Mouse (Mus musculus) kidney, adult 2 months (tissue): ENCODE data around the gene Sesn3. TPM values are rescaled to one million over a fixed set of nuclear protein-coding genes. Genes with fewer than 3 reads are reported as not detected.

Experiments used
- DNase-seq: peaks from one replicate; pipeline ENCODE4 v3.0.0; 2021
- H3K27ac ChIP-seq: fragments of 200-500 bp; 2 replicates; pipeline ENCODE4 v1.5.1; 2012; ENCODE audit warnings: low read depth, low read length, control low read depth, inconsistent platforms; ENCODE audit not compliant: insufficient read depth
- H3K27me3 ChIP-seq: fragments of 200-500 bp; replicated peaks from 2 replicates; pipeline ENCODE4 v1.6.1; 2012; ENCODE audit warnings: mild to moderate bottlenecking, moderate library complexity, low read length, inconsistent platforms; ENCODE audit not compliant: control insufficient read depth, insufficient read depth
- H3K36me3 ChIP-seq: fragments of 200-500 bp; 2 replicates; pipeline ENCODE4 v1.6.1; 2012; ENCODE audit warnings: mild to moderate bottlenecking, moderate library complexity, low read length, inconsistent platforms; ENCODE audit not compliant: control insufficient read depth, insufficient read depth
- H3K4me1 ChIP-seq: fragments of 200-500 bp; 2 replicates; pipeline ENCODE4 v1.6.1; 2011; ENCODE audit warnings: low read length; ENCODE audit not compliant: control insufficient read depth, insufficient read depth
- H3K4me3 ChIP-seq: fragments of 200-500 bp; 2 replicates; pipeline ENCODE4 v1.5.1; 2011; ENCODE audit warnings: mild to moderate bottlenecking, low read depth, low read length, control low read depth; ENCODE audit not compliant: insufficient read depth
- CTCF ChIP-seq: fragments of 200-500 bp; conservative IDR thresholded peaks from 2 replicates; pipeline ENCODE4 v1.5.1; 2011; ENCODE audit warnings: low read depth, mild to moderate bottlenecking, control low read depth, low read length, moderate library complexity, mixed read lengths; ENCODE audit not compliant: insufficient read depth, insufficient read length
- POLR2A ChIP-seq: fragments of 200-500 bp; IDR thresholded peaks from one replicate; pipeline ENCODE4 v1.6.1; 2011; ENCODE audit warnings: low read depth, low read length, control low read depth
- WGBS: fragments of 180-500 bp; shearing (Covaris S2); methylation state at CpG from one replicate; pipeline ENCODE4 v1.1.7; 2018; 5-methylcytosine and 5-hydroxymethylcytosine counted together
- polyA plus RNA-seq: library from polyadenylated mRNA; depleted of rRNA; stranded (reverse); fragments of >200 nt; gene quantifications from 2 replicates; pipeline ENCODE4 v1.2.3, GENCODE M21; 2012

Sesn3 gene
- polyA plus RNA-seq, 1 experiment, result 13.0 TPM

- Histone ChIP-seq H3K27ac (no peak overlapping the region), H3K27me3 (no peaks in the 10 kb centered on the region)
- TF ChIP-seq POLR2A (no peak), CTCF (no peak)
These were observed 94.4 kb downstream of the Sesn3 start for GRCm38 (mm10) chr9:14369271-14369670.

GRCm38 (mm10) chr9:14372440-14372839, 97.6 kb downstream of the Sesn3 start:
- no peaks in the 10 kb centered on the region; the same call in 1 of the 2 replicates for H3K4me1 ChIP-seq
- no peak for DNase-seq
- H3K27me3 ChIP-seq, result no peaks in the 10 kb centered on the region
- no peak overlapping the region for H3K27ac ChIP-seq
- no peak overlapping the region for H3K4me3 ChIP-seq
- H3K36me3 ChIP-seq, result no peaks in the 10 kb centered on the region
- no peak for TF ChIP-seq POLR2A
- TF ChIP-seq CTCF, result no peak

More at GRCm38 (mm10) chr9:14369271-14369670, 94.4 kb downstream of the Sesn3 start:
- H3K4me3 ChIP-seq, result no peak overlapping the region
- no peaks in the 10 kb centered on the region for H3K36me3 ChIP-seq
- no peaks in the 10 kb centered on the region for H3K4me1 ChIP-seq
- DNase-seq, result no peak

- WGBS, result 95% methylated on average over 4 of the region's 4 CpGs
- DNase-seq, result no peak
- Histone ChIP-seq H3K27me3 (no peaks in the 10 kb centered on the region), H3K27ac (no peak overlapping the region), H3K4me3 (no peak overlapping the region), H3K4me1 (peaks cover 6% of the 10 kb centered on the region; the same call in 1 of the 2 replicates), H3K36me3 (no peaks in the 10 kb centered on the region)
- no peak for TF ChIP-seq POLR2A
- TF ChIP-seq CTCF, result no peak
These were observed 101.3 kb downstream of the Sesn3 start for GRCm38 (mm10) chr9:14376149-14376548.

- TF ChIP-seq CTCF (no peak), POLR2A (no peak)
- no peak overlapping the region for H3K4me3 ChIP-seq
- peaks cover 6% of the 10 kb centered on the region; the same call in 1 of the 2 replicates for H3K4me1 ChIP-seq
- no peak overlapping the region for H3K27ac ChIP-seq
- no peaks in the 10 kb centered on the region for H3K27me3 ChIP-seq
- DNase-seq, result peak; percentile 69
- no peaks in the 10 kb centered on the region for H3K36me3 ChIP-seq
- WGBS, result 63% methylated on average over 2 of the region's 2 CpGs
These were observed 103.3 kb downstream of the Sesn3 start for GRCm38 (mm10) chr9:14378151-14378550.

- peaks cover 6% of the 10 kb centered on the region; the same call in 1 of the 2 replicates for H3K4me1 ChIP-seq
- peak overlapping the region; percentile 71 for H3K27ac ChIP-seq
- no peaks in the 10 kb centered on the region for H3K36me3 ChIP-seq
- TF ChIP-seq POLR2A, result no peak
- TF ChIP-seq CTCF, result no peak
- peak; percentile 11 for DNase-seq
- 31% methylated on average over 8 of the region's 8 CpGs for WGBS
- no peaks in the 10 kb centered on the region for H3K27me3 ChIP-seq
- H3K4me3 ChIP-seq, result peak overlapping the region; percentile 85
These were observed 105.0 kb downstream of the Sesn3 start for GRCm38 (mm10) chr9:14379769-14380385.

GRCm38 (mm10) chr9:14380386-14381285, 105.8 kb downstream of the Sesn3 start:
- no peak for TF ChIP-seq CTCF
- TF ChIP-seq POLR2A, result no peak
- WGBS, result under 1% methylated on average over 76 of the region's 76 CpGs
- peak; percentile 90 for DNase-seq
- peak overlapping the region; percentile 71 for H3K27ac ChIP-seq
- peaks cover 6% of the 10 kb centered on the region; the same call in 1 of the 2 replicates for H3K4me1 ChIP-seq
- no peaks in the 10 kb centered on the region for H3K27me3 ChIP-seq
- peak overlapping the region; percentile 85 for H3K4me3 ChIP-seq
- no peaks in the 10 kb centered on the region for H3K36me3 ChIP-seq

- 5% methylated on average over 8 of the region's 8 CpGs for WGBS
- Histone ChIP-seq H3K4me3 (peak within 1 kb of the TSS; percentile 85), H3K27me3 (no peaks in the 10 kb centered on the region), H3K4me1 (peaks cover 6% of the 10 kb centered on the region; the same call in 1 of the 2 replicates), H3K36me3 (no peaks in the 10 kb centered on the region), H3K27ac (peak within 1 kb of the TSS; percentile 71)
- DNase-seq, result peak; percentile 70
- TF ChIP-seq POLR2A (no peak), CTCF (no peak)
These were observed 106.6 kb downstream of the Sesn3 start, which contains the start of gene Endod1 for GRCm38 (mm10) chr9:14381353-14382055. Endod1 (minus strand) TSS chr9:14381507.
